Mouse (Mus musculus) forebrain, embryonic 13.5 days (tissue): ENCODE measurements around the gene Grk5. TPM values are rescaled to one million over a fixed set of nuclear protein-coding genes. Genes with fewer than 3 reads are reported as not detected.

Experiments
- ATAC-seq: fragments of 200-750 bp; cut with Nextera tagmentation; 2 replicates; pipeline ENCODE4 v1.8.0; 2017
- H3K27ac ChIP-seq: fragments of 300-500 bp; sonication (generic); 2 replicates; pipeline ENCODE4 v1.5.1; 2015; ENCODE audit warnings: inconsistent platforms, mild to moderate bottlenecking, moderate library complexity
- H3K27me3 ChIP-seq: fragments of 300-500 bp; sonication (generic); 2 replicates; pipeline ENCODE4 v1.6.1; 2015; ENCODE audit warnings: mild to moderate bottlenecking, inconsistent platforms
- H3K36me3 ChIP-seq: fragments of 300-500 bp; sonication (generic); 2 replicates; pipeline ENCODE4 v1.6.1; 2015; ENCODE audit warnings: mild to moderate bottlenecking, inconsistent platforms; ENCODE audit not compliant: poor library complexity, severe bottlenecking
- H3K4me1 ChIP-seq: fragments of 300-500 bp; sonication (generic); 2 replicates; pipeline ENCODE4 v1.6.1; 2015; ENCODE audit warnings: inconsistent platforms
- H3K4me2 ChIP-seq: fragments of 300-500 bp; sonication (generic); 2 replicates; pipeline ENCODE4 v1.6.1; 2015; ENCODE audit warnings: inconsistent platforms, mild to moderate bottlenecking, moderate library complexity
- H3K4me3 ChIP-seq: fragments of 300-500 bp; sonication (generic); 2 replicates; pipeline ENCODE4 v1.5.1; 2015; ENCODE audit warnings: mild to moderate bottlenecking, inconsistent platforms
- H3K9ac ChIP-seq: fragments of 300-500 bp; sonication (generic); 2 replicates; pipeline ENCODE4 v1.6.1; 2015; ENCODE audit warnings: mild to moderate bottlenecking, inconsistent platforms
- H3K9me3 ChIP-seq: fragments of 300-500 bp; sonication (generic); replicated peaks from 2 replicates; pipeline ENCODE4 v1.6.1; 2016; ENCODE audit warnings: inconsistent platforms
- WGBS: fragments of 180-500 bp; shearing (Covaris S2); methylation state at CpG from one replicate; pipeline ENCODE4 v1.1.7; 2015; 5-methylcytosine and 5-hydroxymethylcytosine counted together
- polyA plus RNA-seq: library from polyadenylated mRNA; unstranded; fragments of >200 nt; fragmentation: Nextera tagmentation; extraction: Ambion mirVana; gene quantifications from 2 replicates; pipeline ENCODE4 v1.2.1, GENCODE M21; 2015

Gene Grk5
- polyA plus RNA-seq, 1 experiment from 2014 or later = 1.8 TPM

DNA sequence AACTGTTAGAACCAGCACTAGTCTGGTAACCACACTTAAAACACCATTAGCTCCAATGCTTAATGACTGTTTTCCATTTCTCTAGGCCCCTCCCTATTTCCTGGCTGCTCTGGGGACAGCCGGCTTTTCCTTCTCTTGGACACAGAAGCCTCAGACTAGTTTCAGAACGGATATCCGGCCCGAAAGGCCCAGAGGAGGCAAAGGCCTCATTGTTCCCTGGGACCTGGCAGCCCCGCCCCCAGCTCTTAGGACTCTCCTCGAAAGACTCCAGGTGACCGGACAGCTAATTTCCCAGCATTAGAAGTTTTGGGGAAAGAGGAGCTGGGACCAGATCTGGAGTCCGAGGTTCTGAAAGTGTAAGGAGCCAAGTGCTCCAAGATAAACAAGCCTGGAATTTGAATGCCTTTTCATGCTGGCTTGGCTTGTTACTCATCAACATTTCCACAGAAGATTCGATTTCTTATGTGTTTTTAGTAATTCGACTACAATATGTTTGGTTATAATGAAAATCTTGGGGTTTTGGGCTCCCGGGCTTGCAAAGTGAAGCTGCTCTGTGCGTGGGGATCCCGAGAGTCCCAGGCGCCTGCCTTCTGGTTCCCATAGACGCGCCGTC, 342 bp upstream of the Grk5 start:
- Histone ChIP-seq H3K36me3 (no peaks in the 10 kb centered on the region), H3K27ac (peak overlapping the region; percentile 95), H3K4me1 (peaks cover 22% of the 10 kb centered on the region), H3K9ac (peak overlapping the region; percentile 81), H3K9me3 (no peaks in the 10 kb centered on the region), H3K27me3 (no peaks in the 10 kb centered on the region), H3K4me2 (peak overlapping the region; percentile 74), H3K4me3 (peak overlapping the region; percentile 79)
- ATAC-seq = no peak
- 4% methylated on average over 17 of the region's 17 CpGs for WGBS

DNA sequence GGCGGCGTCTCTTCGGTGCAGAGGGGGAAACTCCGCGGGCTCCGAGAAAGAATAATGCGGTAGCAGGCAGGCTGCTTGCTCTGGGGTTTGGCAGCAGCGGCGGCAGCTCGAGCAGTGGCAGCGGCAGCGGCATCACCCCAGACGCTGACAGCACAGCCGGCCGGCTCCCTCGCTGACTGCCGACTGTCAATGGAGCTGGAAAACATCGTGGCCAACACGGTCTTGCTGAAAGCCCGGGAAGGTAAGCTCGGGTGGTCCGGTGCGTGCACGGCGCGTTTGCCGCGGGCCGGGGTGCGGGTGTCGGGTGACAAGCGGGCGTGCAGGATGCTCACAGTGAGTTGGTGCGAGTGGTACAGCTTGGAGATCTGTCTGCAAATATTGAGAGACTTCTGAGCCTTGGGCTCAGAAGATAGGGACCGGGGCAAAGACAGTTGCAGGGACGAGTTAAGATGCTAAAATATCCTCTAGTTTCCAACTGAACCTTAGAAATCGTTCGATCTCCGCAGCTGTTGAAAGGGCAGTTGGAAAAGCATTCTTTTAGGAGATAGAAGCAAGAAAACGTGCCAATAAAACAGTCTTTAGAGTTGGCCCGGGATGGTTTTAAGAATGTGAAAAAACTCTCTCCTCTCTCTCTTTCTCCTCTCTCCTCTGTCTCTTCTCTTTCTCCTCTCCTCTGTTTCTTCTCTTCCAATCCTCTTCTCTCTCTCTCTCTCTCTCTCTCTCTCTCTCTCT, 1.0 kb downstream of the Grk5 start:
- H3K27me3 ChIP-seq = no peaks in the 10 kb centered on the region
- no peaks in the 10 kb centered on the region for H3K9me3 ChIP-seq
- H3K4me1 ChIP-seq = peaks cover 22% of the 10 kb centered on the region
- ATAC-seq = peak; percentile 74
- peak overlapping the region; percentile 95 for H3K27ac ChIP-seq
- under 1% methylated on average over 41 of the region's 41 CpGs for WGBS
- H3K9ac ChIP-seq = peak overlapping the region; percentile 81
- peak overlapping the region; percentile 74 for H3K4me2 ChIP-seq
- peak overlapping the region; percentile 79 for H3K4me3 ChIP-seq
- H3K36me3 ChIP-seq = no peaks in the 10 kb centered on the region

DNA sequence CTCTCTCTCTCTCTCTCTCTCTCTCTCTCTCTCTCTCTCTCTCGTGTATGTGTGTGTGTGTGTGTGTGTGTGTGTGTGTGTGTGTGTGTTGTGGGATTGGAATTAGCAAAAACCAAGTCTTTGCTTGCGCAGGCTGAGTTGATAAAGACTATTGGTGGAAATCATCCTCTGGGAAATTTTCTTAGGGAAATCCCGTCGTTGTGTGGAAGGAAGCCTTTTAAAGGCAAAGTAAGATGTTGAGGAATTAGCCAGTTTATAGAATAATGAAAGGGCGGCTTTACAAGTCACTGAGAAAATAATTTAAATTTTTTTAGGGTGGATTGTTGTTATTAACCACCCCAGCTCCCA, 1.5 kb downstream of the Grk5 start:
- Histone ChIP-seq H3K4me3 (peak overlapping the region; percentile 79), H3K27ac (no peak overlapping the region), H3K9me3 (no peaks in the 10 kb centered on the region), H3K27me3 (no peaks in the 10 kb centered on the region), H3K4me2 (peak overlapping the region; percentile 74), H3K36me3 (no peaks in the 10 kb centered on the region), H3K4me1 (peaks cover 22% of the 10 kb centered on the region), H3K9ac (peak overlapping the region; percentile 52; the same call in 1 of the 2 replicates)
- WGBS = 7% methylated on average over 4 of the region's 5 CpGs
- no peak for ATAC-seq

DNA sequence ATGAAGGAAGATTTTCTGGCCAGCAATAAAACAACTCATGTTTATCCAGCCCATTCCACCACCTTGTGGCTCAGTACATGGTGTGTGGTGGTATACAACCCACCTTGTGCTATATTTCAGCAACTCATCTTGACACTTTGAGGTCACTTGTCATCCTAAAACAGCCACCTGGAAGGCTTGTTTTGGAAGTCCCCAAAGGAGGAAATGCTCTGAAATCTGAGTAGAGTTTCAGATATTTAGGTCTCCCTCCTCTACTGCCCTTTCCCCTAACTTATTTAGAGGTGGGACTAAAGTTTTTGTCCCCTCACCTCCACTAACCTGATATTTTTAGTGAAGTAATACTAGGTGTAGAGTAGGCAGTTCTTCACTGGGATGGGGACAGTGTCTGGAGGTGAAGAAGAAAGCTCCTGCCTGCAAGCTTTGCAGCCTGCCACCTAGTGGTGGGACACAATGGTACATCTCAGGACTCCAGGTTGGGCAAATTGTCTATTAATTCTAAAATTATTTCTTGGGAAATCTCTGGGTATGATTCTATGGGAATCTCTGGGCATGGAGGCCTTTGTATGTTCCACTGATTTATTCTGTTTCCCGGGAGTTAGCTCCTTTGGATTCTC, 2.5 kb downstream of the Grk5 start:
- H3K4me2 ChIP-seq = peak overlapping the region; percentile 74; the same call in 1 of the 2 replicates
- H3K9me3 ChIP-seq = no peaks in the 10 kb centered on the region
- 0 out of 2 replicates have a peak overlapping the region, but pooled peaks have one; percentile 52 for H3K9ac ChIP-seq
- peak overlapping the region; percentile 8; the same call in 1 of the 2 replicates for H3K4me3 ChIP-seq
- H3K27ac ChIP-seq = no peak overlapping the region
- no peaks in the 10 kb centered on the region for H3K27me3 ChIP-seq
- peaks cover 22% of the 10 kb centered on the region for H3K4me1 ChIP-seq
- no peak for ATAC-seq
- WGBS = 52% methylated on average over 1 of the region's 1 CpGs
- no peaks in the 10 kb centered on the region for H3K36me3 ChIP-seq

DNA sequence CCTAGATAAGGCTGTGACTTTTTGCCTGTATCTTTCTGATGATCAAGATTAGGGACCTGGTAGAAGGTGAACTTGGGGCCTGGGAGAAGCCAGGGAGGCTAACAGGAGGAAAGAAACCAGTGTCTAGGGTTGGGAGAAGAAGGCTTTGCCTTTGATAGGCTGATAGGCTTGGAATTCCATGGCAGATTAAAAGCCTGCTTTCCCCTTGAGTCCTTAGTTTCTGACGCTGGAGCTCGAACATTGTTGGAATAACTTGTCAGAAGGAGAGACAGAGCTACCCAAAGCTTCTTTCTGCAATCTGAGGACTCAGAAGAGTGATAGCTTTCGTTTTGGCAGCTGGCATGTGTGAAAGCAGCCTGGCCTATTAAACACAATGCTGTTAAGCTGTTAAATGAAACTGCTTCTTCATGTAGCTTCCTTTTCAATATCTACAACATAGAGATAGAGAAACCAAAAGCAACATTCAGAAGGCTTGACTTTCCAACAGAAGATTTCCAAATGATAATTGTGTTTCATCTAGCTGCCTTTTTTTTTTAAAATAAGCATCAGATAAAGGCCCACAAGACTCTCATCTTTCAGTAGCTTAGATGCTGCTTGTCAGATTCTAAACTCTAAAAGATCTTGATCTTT, 5.8 kb downstream of the Grk5 start:
- 23% methylated on average over 3 of the region's 3 CpGs for WGBS

DNA sequence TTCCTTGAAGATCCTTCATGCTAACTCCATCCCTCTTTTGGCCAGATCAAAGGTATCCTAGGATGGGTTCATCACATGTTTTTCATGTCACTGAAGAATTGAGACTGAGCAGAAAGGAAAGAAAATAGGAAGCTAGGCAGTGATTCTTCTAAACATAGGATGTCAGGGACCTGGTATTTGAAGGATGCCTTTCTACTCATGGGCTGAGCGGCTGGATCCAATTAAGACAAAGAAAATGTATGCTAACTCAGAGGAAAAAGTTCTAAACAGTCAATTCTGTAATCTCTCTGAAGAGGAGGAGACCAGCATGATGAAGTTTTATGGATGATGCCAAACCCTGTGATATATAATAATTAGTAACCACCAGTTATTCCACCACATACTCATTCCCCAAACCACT, 13.6 kb downstream of the Grk5 start:
- no peak overlapping the region for H3K9ac ChIP-seq
- 98% methylated on average over 1 of the region's 1 CpGs for WGBS
- no peak overlapping the region for H3K4me3 ChIP-seq
- H3K4me1 ChIP-seq = no peaks in the 10 kb centered on the region
- ATAC-seq = no peak
- H3K36me3 ChIP-seq = no peaks in the 10 kb centered on the region
- no peaks in the 10 kb centered on the region for H3K27me3 ChIP-seq
- no peak overlapping the region for H3K4me2 ChIP-seq
- no peaks in the 10 kb centered on the region for H3K9me3 ChIP-seq
- no peak overlapping the region for H3K27ac ChIP-seq

More for the DNA sequence above, 5.8 kb downstream of the Grk5 start:
- H3K4me3 ChIP-seq = no peak overlapping the region
- H3K27ac ChIP-seq = no peak overlapping the region
- peaks cover 15% of the 10 kb centered on the region for H3K4me1 ChIP-seq
- H3K27me3 ChIP-seq = no peaks in the 10 kb centered on the region
- no peak for ATAC-seq
- H3K9ac ChIP-seq = no peak overlapping the region
- H3K9me3 ChIP-seq = no peaks in the 10 kb centered on the region
- no peak overlapping the region for H3K4me2 ChIP-seq
- no peaks in the 10 kb centered on the region for H3K36me3 ChIP-seq

DNA sequence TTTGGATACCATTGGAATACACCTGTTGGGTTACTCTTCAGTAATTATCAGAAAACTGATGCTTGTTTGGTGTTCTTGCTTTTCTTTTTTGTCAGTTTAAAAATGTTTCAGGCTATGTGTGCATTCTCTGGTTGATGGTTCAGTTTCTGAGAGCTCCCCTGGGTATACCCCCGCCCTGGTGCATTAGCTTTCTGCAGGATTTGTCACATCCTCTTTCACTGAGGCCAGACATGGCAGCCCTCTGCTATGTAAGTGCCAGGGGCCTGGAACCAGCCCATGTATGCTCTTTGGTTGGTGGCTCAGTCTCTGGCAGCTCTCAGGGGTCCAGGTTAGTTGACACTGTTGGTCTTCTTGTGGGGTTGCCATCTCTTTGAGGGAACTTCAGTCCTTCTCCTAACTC, 14.4 kb downstream of the Grk5 start:
- Histone ChIP-seq H3K4me3 (no peak overlapping the region), H3K36me3 (no peaks in the 10 kb centered on the region), H3K4me2 (no peak overlapping the region), H3K9ac (no peak overlapping the region), H3K27ac (no peak overlapping the region), H3K9me3 (no peaks in the 10 kb centered on the region), H3K4me1 (no peaks in the 10 kb centered on the region), H3K27me3 (no peaks in the 10 kb centered on the region)
- WGBS = 100% methylated on average over 1 of the region's 1 CpGs
- ATAC-seq = no peak

DNA sequence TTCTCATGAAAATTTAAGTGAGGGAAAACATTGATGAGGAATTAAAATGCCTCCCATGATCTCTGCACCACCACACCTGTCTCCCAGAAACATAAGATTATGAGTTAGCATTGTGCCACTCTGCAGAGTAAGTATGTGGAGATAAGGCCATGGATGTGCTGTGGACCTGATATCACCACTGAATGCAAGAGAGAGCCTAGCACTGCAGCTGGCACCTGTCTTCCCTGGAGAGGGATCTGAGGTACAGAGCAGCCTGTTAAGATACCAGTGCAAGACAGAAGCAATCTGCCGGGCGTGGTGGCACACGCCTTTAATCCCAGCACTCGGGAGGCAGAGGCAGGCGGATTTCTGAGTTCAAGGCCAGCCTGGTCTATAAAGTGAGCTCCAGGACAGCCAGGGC, 15.9 kb downstream of the Grk5 start:
- Histone ChIP-seq H3K9ac (no peak overlapping the region), H3K9me3 (no peaks in the 10 kb centered on the region), H3K27ac (no peak overlapping the region), H3K4me2 (no peak overlapping the region), H3K36me3 (no peaks in the 10 kb centered on the region), H3K4me1 (no peaks in the 10 kb centered on the region), H3K4me3 (no peak overlapping the region), H3K27me3 (no peaks in the 10 kb centered on the region)
- ATAC-seq = no peak
- 94% methylated on average over 5 of the region's 5 CpGs for WGBS

DNA sequence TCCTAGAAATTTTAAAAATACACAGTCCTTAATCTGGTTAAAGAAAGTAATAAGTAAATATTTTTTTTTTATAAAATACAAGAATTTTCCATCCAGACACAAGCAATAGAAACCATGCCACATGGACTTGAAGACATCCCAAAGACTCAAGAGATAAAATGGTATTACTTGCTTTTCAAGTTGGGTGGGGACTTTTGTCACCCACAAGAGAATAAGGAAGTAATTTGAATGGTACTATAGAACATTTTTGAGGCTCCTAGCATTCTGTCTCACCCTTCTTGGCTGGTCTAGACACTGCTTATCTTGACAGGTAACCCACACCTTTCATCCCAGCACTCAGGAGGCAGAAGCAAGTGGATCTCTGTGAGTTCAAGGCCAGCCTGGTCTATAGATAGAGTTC, 20.8 kb downstream of the Grk5 start:
- no peak overlapping the region for H3K9ac ChIP-seq
- H3K27ac ChIP-seq = no peak overlapping the region
- no peaks in the 10 kb centered on the region for H3K4me1 ChIP-seq
- ATAC-seq = no peak
- H3K4me3 ChIP-seq = no peak overlapping the region
- H3K27me3 ChIP-seq = no peaks in the 10 kb centered on the region
- H3K9me3 ChIP-seq = no peaks in the 10 kb centered on the region
- no peak overlapping the region for H3K4me2 ChIP-seq
- no peaks in the 10 kb centered on the region for H3K36me3 ChIP-seq

DNA sequence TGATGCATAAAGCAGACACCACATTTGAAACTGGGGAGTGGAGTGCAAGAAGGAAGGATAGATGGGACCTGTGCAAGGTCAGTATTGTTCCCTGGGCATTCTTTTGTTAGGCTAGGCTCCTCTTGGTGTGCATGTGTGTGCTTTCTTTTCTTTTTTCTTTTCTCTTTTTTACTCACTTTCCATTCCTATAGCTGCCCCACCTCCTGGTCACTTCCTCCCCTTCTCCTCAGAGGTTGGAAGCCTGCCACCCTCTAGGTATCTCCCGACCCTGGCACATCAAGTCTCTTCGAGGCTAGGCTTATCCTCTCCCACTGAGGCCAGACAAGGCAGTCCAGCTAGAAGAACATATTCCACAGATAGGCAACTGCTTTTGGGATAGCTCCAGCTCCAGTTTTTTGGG, 22.1 kb downstream of the Grk5 start:
- Histone ChIP-seq H3K36me3 (no peaks in the 10 kb centered on the region), H3K4me1 (no peaks in the 10 kb centered on the region), H3K9ac (no peak overlapping the region), H3K9me3 (no peaks in the 10 kb centered on the region), H3K4me3 (no peak overlapping the region), H3K27me3 (no peaks in the 10 kb centered on the region), H3K4me2 (no peak overlapping the region), H3K27ac (no peak overlapping the region)
- WGBS = 83% methylated on average over 2 of the region's 2 CpGs
- ATAC-seq = no peak

DNA sequence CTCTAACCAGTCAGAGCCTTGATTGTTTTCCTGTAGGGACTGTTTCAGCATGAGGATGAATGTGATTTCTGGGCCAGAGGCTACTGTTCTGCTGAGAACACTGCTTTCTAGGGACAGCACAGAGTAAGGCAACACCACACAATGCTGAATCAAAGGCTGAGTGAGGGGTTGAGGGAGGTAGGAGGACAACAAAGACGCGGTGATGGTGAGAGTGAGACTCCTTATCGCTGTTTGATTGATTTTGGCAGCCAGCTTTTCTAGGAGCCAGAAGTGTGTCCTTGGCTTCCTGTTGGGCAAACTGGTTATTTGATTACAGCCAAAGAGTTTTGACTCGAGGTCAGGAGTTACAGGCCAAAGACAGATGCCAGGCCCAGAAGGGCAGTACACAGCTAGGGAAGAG, 25.7 kb downstream of the Grk5 start:
- no peak for ATAC-seq
- Histone ChIP-seq H3K4me1 (no peaks in the 10 kb centered on the region), H3K9ac (no peak overlapping the region), H3K27ac (no peak overlapping the region), H3K36me3 (no peaks in the 10 kb centered on the region), H3K27me3 (no peaks in the 10 kb centered on the region), H3K4me3 (no peak overlapping the region), H3K9me3 (no peaks in the 10 kb centered on the region), H3K4me2 (no peak overlapping the region)
- WGBS = 86% methylated on average over 4 of the region's 4 CpGs

DNA sequence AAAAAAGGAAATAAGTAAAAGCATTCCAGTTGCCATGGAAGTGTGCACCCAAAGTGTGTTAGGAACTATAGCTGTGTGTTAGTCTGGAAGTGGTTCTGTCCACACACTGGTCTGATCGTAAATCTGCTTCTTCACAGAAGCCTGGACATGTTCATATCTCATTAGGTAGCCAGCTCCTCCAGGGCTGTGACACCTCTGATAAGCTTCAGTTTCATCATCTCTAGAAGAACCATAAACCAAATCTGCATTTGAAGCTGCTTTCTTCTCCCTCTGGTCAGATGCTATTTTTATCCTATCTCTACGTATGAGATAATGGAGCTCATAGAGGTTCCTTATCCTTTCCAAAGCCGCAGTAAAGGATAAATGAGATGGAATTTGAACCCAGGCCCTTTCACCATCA, 26.3 kb downstream of the Grk5 start:
- 96% methylated on average over 3 of the region's 3 CpGs for WGBS
- no peaks in the 10 kb centered on the region for H3K27me3 ChIP-seq

More for the DNA sequence above, 26.3 kb downstream of the Grk5 start:
- Histone ChIP-seq H3K9ac (no peak overlapping the region), H3K4me3 (no peak overlapping the region), H3K9me3 (no peaks in the 10 kb centered on the region), H3K36me3 (no peaks in the 10 kb centered on the region), H3K4me1 (no peaks in the 10 kb centered on the region), H3K4me2 (no peak overlapping the region), H3K27ac (no peak overlapping the region)
- no peak for ATAC-seq
